Mouse (Mus musculus): ENCODE data around the gene Slit3.

The Slit3 gene

GRCm38 (mm10) chr11:35625576-35625975 is 504.6 kb downstream of the Slit3 start:
- DNase-seq (ENCODE audit: low read depth, low spot score) = no peak

- no peak for DNase-seq (ENCODE audit: low read depth, low spot score)
Observed at GRCm38 (mm10) chr11:35626161-35626885, 505.3 kb downstream of the Slit3 start.

- no peak for DNase-seq (ENCODE audit: low read depth, low spot score)
Observed at GRCm38 (mm10) chr11:35627815-35628214, 506.8 kb downstream of the Slit3 start.

GRCm38 (mm10) chr11:35632262-35632661 is 511.2 kb downstream of the Slit3 start:
- DNase-seq (ENCODE audit: low read depth, low spot score) = no peak

- DNase-seq (ENCODE audit: low read depth, low spot score) = no peak
Observed at GRCm38 (mm10) chr11:35637102-35637501, 516.1 kb downstream of the Slit3 start.

GRCm38 (mm10) chr11:35638862-35639384 is 517.9 kb downstream of the Slit3 start:
- DNase-seq (ENCODE audit: low read depth, low spot score) = peak; percentile 76

- peak; percentile 38 for DNase-seq (ENCODE audit: low read depth, low spot score)
Observed at GRCm38 (mm10) chr11:35639428-35639827, 518.4 kb downstream of the Slit3 start.

- DNase-seq (ENCODE audit: low read depth, low spot score) = no peak
Observed at GRCm38 (mm10) chr11:35651286-35651685, 530.3 kb downstream of the Slit3 start.

- no peak for DNase-seq (ENCODE audit: low read depth, low spot score)
Observed at GRCm38 (mm10) chr11:35655836-35656235, 534.8 kb downstream of the Slit3 start.

- DNase-seq (ENCODE audit: low read depth, low spot score) = no peak
Observed at GRCm38 (mm10) chr11:35657582-35657981, 536.6 kb downstream of the Slit3 start.

- DNase-seq (ENCODE audit: low read depth, low spot score) = no peak
Observed at GRCm38 (mm10) chr11:35660967-35661366, 539.9 kb downstream of the Slit3 start.

GRCm38 (mm10) chr11:35662945-35663344 is 541.9 kb downstream of the Slit3 start:
- DNase-seq (ENCODE audit: low read depth, low spot score) = no peak

GRCm38 (mm10) chr11:35663661-35664060 is 542.6 kb downstream of the Slit3 start:
- no peak for DNase-seq (ENCODE audit: low read depth, low spot score)

- peak; percentile 65 for DNase-seq (ENCODE audit: low read depth, low spot score)
Observed at GRCm38 (mm10) chr11:35664991-35665390, 544.0 kb downstream of the Slit3 start.

GRCm38 (mm10) chr11:35667428-35667827 is 546.4 kb downstream of the Slit3 start:
- peak; percentile 58 for DNase-seq (ENCODE audit: low read depth, low spot score)

- DNase-seq (ENCODE audit: low read depth, low spot score) = no peak
Observed at GRCm38 (mm10) chr11:35668138-35668537, 547.1 kb downstream of the Slit3 start.

- DNase-seq (ENCODE audit: low read depth, low spot score) = no peak
Observed at GRCm38 (mm10) chr11:35668750-35669149, 547.7 kb downstream of the Slit3 start.

- DNase-seq (ENCODE audit: low read depth, low spot score) = no peak
Observed at GRCm38 (mm10) chr11:35669536-35669935, 548.5 kb downstream of the Slit3 start.

GRCm38 (mm10) chr11:35670181-35670580 is 549.2 kb downstream of the Slit3 start:
- DNase-seq (ENCODE audit: low read depth, low spot score) = no peak

- DNase-seq (ENCODE audit: low read depth, low spot score) = no peak
Observed at GRCm38 (mm10) chr11:35670746-35671145, 549.7 kb downstream of the Slit3 start.

- DNase-seq (ENCODE audit: low read depth, low spot score) = no peak
Observed at GRCm38 (mm10) chr11:35673050-35673449, 552.0 kb downstream of the Slit3 start.

- no peak for DNase-seq (ENCODE audit: low read depth, low spot score)
Observed at GRCm38 (mm10) chr11:35674242-35674641, 553.2 kb downstream of the Slit3 start.

GRCm38 (mm10) chr11:35676744-35677143 is 555.7 kb downstream of the Slit3 start:
- DNase-seq (ENCODE audit: low read depth, low spot score) = no peak

Measured in ES-CJ7 (cell line).